Mouse (Mus musculus) c-Kit-positive CD71-positive TER-119-negative erythroid progenitor cells, embryonic 14.5 days (primary cell): ENCODE measurements around the gene Nav3.

Experiments
- DNase-seq: peaks from one replicate; pipeline ENCODE4 v3.0.0-alpha.2; 2013; ENCODE audit warnings: low read depth

Nav3 gene

DNA sequence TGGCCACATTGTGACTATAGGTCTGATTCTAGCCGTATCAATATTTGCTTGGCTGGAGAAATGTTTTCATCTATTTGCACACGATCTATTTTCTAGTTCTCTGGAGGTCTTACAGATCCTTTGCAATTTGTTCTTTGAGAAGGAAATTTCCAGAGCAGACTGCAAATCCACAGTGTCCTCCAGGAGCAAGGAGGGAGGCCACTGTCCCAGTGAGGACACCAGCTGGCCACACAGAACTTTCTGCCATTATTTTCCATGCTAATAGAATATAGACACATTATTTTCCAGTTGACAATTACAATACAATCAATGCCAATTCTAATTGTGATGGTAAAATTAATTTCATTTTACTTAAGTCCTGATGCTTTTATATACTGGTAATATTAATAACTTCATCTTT is 783.1 kb downstream of the Nav3 start:
- no peak for DNase-seq

DNA sequence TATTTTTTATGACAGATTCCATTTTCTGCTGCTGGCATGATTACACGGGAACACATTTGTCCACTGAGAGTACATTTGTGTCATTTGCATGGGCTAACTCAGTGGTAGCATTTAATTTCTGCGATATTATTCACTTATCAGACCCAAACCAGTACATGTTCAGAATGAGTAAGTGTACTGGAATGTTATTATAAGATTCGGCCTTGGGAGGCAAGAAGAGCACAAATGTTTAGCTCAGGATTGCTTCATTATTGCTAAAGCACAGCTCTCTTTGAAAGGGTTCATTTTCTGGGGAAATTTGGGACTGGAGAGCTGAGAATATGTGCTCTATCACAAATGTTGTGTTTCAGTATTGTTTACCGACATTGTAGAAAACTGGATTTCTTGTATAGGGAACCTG is 788.6 kb downstream of the Nav3 start:
- DNase-seq: no peak

GRCm38 (mm10) chr10:109664629-109665317 is 791.2 kb downstream of the Nav3 start:
- DNase-seq: peak; percentile 15

- no peak for DNase-seq
Observed at GRCm38 (mm10) chr10:109651516-109651915, 804.5 kb downstream of the Nav3 start.

GRCm38 (mm10) chr10:109643598-109643997 is 812.4 kb downstream of the Nav3 start:
- no peak for DNase-seq

DNA sequence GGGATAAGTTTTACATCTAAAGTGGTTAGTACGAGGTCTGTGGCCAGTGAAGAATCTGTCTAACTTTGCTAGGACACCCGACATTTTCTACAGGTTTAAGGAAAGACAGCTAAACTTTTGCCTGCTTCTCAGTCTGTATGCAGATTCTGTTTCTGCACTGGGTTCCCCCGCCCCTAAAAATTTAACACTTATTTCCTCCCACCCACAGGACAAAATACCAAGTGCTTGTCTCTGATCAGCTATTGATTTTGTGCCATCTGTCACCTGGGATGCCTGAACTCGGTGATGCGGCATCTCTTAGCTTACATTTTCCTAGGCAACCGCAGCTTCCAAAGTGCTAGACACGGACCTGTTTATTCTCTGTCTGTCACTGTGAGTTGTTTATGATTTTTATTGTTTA is 814.2 kb downstream of the Nav3 start:
- DNase-seq: no peak

DNA sequence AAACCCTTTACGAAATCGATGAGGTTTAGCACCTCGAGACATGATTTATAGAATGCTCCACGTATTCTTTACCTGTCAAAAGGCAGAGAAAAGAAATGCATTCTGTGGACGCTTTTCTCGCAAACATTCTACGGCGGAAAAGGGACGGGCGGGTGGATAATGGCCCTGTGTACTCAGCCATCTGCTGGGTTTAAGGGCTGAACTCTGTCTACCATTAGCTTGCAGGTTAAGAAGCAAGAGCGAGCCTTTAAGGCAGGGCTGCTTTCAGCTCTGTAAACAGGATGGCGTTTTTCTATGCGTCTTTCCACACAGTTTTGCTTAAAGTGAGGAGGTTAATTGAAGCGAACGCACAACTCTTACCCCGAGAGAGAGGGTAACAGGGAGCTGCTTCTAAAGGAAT is 818.3 kb downstream of the Nav3 start:
- no peak for DNase-seq
